Mouse (Mus musculus) neural tube, embryonic 15.5 days (tissue): Measurements from ENCODE around the gene C2. TPM values are rescaled to one million over a fixed set of nuclear protein-coding genes. Genes with fewer than 3 reads are reported as not detected.
"Not testable (repeated sequence)": the region's sequence is repeated elsewhere in the genome, so short reads cannot be mapped to it uniquely, and the experiment has no call there.

Experiments
- ATAC-seq: fragments of 200-750 bp; cut with Nextera tagmentation; 2 replicates; pipeline ENCODE4 v1.8.0; 2017; ENCODE audit warnings: mild to moderate bottlenecking, moderate TSS enrichment, moderate library complexity; ENCODE audit not compliant: low FRiP score
- H3K27ac ChIP-seq: fragments of 300-500 bp; sonication (generic); replicated peaks from 2 replicates; pipeline ENCODE4 v1.5.1; 2015; ENCODE audit warnings: mild to moderate bottlenecking, inconsistent platforms
- H3K27me3 ChIP-seq: fragments of 300-500 bp; sonication (generic); replicated peaks from 2 replicates; pipeline ENCODE4 v1.6.1; 2015; ENCODE audit warnings: inconsistent platforms
- H3K36me3 ChIP-seq: fragments of 300-500 bp; sonication (generic); 2 replicates; pipeline ENCODE4 v1.6.1; 2015; ENCODE audit warnings: inconsistent platforms
- H3K4me1 ChIP-seq: fragments of 300-500 bp; sonication (generic); 2 replicates; pipeline ENCODE4 v1.6.1; 2015; ENCODE audit warnings: inconsistent platforms
- H3K4me2 ChIP-seq: fragments of 300-500 bp; sonication (generic); 2 replicates; pipeline ENCODE4 v1.6.1; 2015; ENCODE audit warnings: inconsistent platforms, mild to moderate bottlenecking, moderate library complexity
- H3K4me3 ChIP-seq: fragments of 300-500 bp; sonication (generic); replicated peaks from 2 replicates; pipeline ENCODE4 v1.5.1; 2015; ENCODE audit warnings: mild to moderate bottlenecking, inconsistent platforms
- H3K9ac ChIP-seq: fragments of 300-500 bp; sonication (generic); replicated peaks from 2 replicates; pipeline ENCODE4 v1.6.1; 2015; ENCODE audit warnings: mild to moderate bottlenecking, inconsistent platforms
- H3K9me3 ChIP-seq: fragments of 300-500 bp; sonication (generic); replicated peaks from 2 replicates; pipeline ENCODE4 v1.6.1; 2016; ENCODE audit warnings: inconsistent platforms
- WGBS: fragments of 180-500 bp; shearing (Covaris S2); methylation state at CpG from one replicate; pipeline ENCODE4 v1.1.7; 2015; ENCODE audit warnings: mixed read lengths; 5-methylcytosine and 5-hydroxymethylcytosine counted together
- polyA plus RNA-seq: library from polyadenylated mRNA; unstranded; fragments of >200 nt; fragmentation: Nextera tagmentation; extraction: Ambion mirVana; gene quantifications from 2 replicates; pipeline ENCODE4 v1.2.1, GENCODE M21; 2015

Gene C2
- polyA plus RNA-seq, 1 experiment from 2014 or later = 1.7 TPM

- Histone ChIP-seq H3K4me1 (peaks cover 16% of the 10 kb centered on the region), H3K9ac (no peak overlapping the region), H3K9me3 (no peaks in the 10 kb centered on the region), H3K27ac (no peak overlapping the region), H3K36me3 (peaks cover 59% of the 10 kb centered on the region), H3K27me3 (no peaks in the 10 kb centered on the region), H3K4me3 (no peak overlapping the region), H3K4me2 (no peak overlapping the region)
- ATAC-seq = no peak
- 92% methylated on average over 9 of the region's 9 CpGs for WGBS
Observed at GRCm38 (mm10) chr17:34902895-34903294, 4.8 kb upstream of the C2 start.

DNA sequence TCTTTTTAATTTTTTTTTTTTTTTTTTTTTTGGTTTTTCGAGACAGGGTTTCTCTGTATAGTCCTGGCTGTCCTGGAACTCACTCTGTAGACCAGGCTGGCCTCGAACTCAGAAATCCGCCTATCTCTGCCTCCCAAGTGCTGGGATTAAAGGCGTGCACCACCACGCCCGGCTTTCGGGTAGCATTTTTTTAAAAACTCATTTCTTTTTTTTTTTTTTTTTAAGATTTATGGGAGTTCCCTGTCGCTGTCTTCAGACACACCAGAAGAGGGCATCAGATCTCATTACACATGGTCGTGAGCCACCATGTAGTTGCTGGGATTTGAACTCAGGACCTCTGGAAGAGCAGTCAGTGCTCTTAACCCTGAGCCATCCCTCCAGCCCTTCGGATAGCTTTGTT lies 3.9 kb upstream of the C2 start:
- not testable (repeated sequence) for H3K9ac ChIP-seq, H3K4me2 ChIP-seq, H3K27ac ChIP-seq, H3K27me3 ChIP-seq, H3K9me3 ChIP-seq, ATAC-seq, H3K4me3 ChIP-seq
- 91% methylated on average over 9 of the region's 10 CpGs for WGBS
- H3K4me1 ChIP-seq = peaks cover 25% of the 10 kb centered on the region
- peaks cover 49% of the 10 kb centered on the region for H3K36me3 ChIP-seq

DNA sequence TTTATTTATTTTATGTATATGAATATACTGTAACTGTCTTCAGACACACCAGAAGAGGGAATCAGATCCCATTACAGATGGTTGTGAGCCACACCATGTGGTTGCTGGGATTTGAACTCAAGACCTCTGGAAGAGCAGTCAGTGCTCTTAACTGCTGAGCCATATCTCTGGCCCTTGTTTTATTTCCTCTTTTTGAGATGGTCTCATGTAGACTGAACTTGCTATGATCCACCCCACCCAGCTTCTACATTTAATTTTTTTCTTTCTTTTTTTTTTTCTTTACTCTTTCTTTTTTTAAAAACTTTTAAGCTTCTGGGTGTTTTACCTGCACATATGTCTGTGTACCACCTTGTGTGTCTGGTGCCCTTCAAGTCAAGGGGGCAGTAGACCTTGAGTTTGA lies 2.8 kb upstream of the C2 start:
- H3K4me1 ChIP-seq = peaks cover 36% of the 10 kb centered on the region
- not testable (repeated sequence) for H3K4me3 ChIP-seq

DNA sequence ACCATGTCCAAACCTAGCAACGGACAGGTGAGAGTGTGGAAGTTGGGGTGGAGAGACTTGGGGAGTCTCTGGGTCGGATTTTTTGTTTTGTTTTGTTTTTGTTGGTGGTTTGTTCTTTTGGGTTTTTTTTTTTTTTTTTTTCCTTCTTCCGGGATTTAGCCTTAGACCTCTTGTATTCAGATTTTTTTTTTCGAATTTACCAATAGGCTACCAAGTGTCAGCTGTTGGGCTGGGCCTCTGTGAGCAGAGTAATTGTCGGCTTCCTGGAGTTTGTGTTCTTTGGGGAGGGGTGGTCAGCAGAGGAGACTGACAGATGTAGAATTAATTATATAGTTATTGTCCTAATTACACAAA lies 1.8 kb upstream of the C2 start:
- H3K4me1 ChIP-seq = peaks cover 42% of the 10 kb centered on the region
- no peaks in the 10 kb centered on the region for H3K9me3 ChIP-seq
- 4% methylated on average over 5 of the region's 5 CpGs for WGBS
- H3K27ac ChIP-seq = peak overlapping the region; percentile 97; the same call in 1 of the 2 replicates
- ATAC-seq = no peak
- no peaks in the 10 kb centered on the region for H3K27me3 ChIP-seq
- H3K4me3 ChIP-seq = peak overlapping the region; percentile 86
- H3K36me3 ChIP-seq = peaks cover 29% of the 10 kb centered on the region
- peak overlapping the region; percentile 95 for H3K9ac ChIP-seq
- peak overlapping the region; percentile 98 for H3K4me2 ChIP-seq

More for the DNA sequence above, 2.8 kb upstream of the C2 start:
- H3K9ac ChIP-seq, ATAC-seq, H3K27ac ChIP-seq, H3K27me3 ChIP-seq, H3K9me3 ChIP-seq: not testable (repeated sequence)
- Histone ChIP-seq H3K4me2 (peak overlapping the region; percentile 98; the same call in 1 of the 2 replicates), H3K36me3 (peaks cover 38% of the 10 kb centered on the region)

DNA sequence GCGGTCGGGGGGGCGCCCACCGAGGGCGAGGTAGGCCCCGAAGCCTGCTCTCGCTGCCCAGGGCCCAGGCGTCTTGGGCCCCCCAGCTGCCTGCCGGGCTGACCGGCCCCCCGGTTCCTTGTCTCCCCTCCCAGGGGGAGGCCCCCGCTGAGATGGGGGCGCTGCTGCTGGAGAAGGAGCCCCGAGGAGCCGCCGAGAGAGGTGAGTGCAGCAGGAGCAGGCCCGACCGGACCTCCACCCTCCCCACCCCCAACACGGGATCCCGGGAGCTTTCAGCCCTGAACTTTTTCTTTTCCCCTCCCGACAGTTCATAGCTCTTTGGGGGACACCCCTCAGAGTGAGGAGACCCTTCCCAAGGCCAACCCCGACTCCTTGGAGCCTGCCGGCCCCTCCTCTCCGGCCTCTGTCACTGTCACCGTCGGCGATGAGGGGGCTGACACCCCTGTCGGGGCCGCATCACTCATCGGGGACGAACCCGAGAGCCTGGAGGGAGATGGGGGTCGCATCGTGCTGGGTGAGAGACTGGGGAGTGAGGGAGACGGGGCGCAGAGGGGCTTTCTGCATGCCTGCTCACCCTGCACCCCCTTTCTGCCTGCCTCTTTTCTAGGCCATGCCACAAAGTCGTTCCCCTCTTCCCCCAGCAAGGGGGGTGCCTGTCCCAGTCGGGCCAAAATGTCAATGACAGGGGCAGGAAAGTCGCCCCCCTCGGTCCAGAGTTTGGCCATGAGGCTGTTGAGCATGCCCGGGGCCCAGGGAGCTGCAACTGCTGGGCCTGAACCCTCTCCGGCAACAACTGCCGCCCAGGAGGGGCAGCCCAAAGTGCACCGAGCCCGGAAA lies 1.2 kb upstream of the C2 start:
- 0% methylated on average over 32 of the region's 45 CpGs for WGBS
- Histone ChIP-seq H3K27me3 (no peaks in the 10 kb centered on the region), H3K9ac (peak overlapping the region; percentile 95), H3K9me3 (no peaks in the 10 kb centered on the region), H3K4me2 (peak overlapping the region; percentile 98), H3K4me3 (peak overlapping the region; percentile 86), H3K4me1 (peaks cover 42% of the 10 kb centered on the region), H3K36me3 (peaks cover 23% of the 10 kb centered on the region), H3K27ac (peak overlapping the region; percentile 97)
- no peak for ATAC-seq

- peaks cover 17% of the 10 kb centered on the region for H3K36me3 ChIP-seq
- peaks cover 45% of the 10 kb centered on the region for H3K4me1 ChIP-seq
- H3K27ac ChIP-seq = peak overlapping the region; percentile 97
- no CpG with 5 or more reads among the region's 47 CpGs for WGBS
- no peaks in the 10 kb centered on the region for H3K27me3 ChIP-seq
- H3K4me3 ChIP-seq = peak overlapping the region; percentile 86
- H3K4me2 ChIP-seq = peak overlapping the region; percentile 98
- H3K9me3 ChIP-seq = no peaks in the 10 kb centered on the region
- H3K9ac ChIP-seq = peak overlapping the region; percentile 95
- peak; percentile 12; the same call in 1 of the 2 replicates for ATAC-seq
Observed at GRCm38 (mm10) chr17:34898706-34899052, 614 bp upstream of the C2 start.

- Histone ChIP-seq H3K27ac (peak overlapping the region; percentile 97), H3K4me3 (peak overlapping the region; percentile 86), H3K9me3 (no peaks in the 10 kb centered on the region), H3K36me3 (peaks cover 6% of the 10 kb centered on the region), H3K4me1 (peaks cover 49% of the 10 kb centered on the region), H3K9ac (peak overlapping the region; percentile 95), H3K4me2 (peak overlapping the region; percentile 98), H3K27me3 (no peaks in the 10 kb centered on the region)
- 20% methylated on average over 10 of the region's 10 CpGs for WGBS
- no peak for ATAC-seq
Observed at GRCm38 (mm10) chr17:34897373-34898159, 499 bp downstream of the C2 start.

- H3K9me3 ChIP-seq = no peaks in the 10 kb centered on the region
- H3K4me2 ChIP-seq = peak overlapping the region; percentile 98
- WGBS = 85% methylated on average over 17 of the region's 17 CpGs
- ATAC-seq = no peak
- 0 out of 2 replicates have a peak overlapping the region, but pooled peaks have one; percentile 1 for H3K27ac ChIP-seq
- H3K36me3 ChIP-seq = no peaks in the 10 kb centered on the region
- no peak overlapping the region for H3K9ac ChIP-seq
- H3K4me3 ChIP-seq = peak overlapping the region; percentile 71
- H3K4me1 ChIP-seq = peaks cover 49% of the 10 kb centered on the region
- no peaks in the 10 kb centered on the region for H3K27me3 ChIP-seq
Observed at GRCm38 (mm10) chr17:34896366-34896765, 1.7 kb downstream of the C2 start.

DNA sequence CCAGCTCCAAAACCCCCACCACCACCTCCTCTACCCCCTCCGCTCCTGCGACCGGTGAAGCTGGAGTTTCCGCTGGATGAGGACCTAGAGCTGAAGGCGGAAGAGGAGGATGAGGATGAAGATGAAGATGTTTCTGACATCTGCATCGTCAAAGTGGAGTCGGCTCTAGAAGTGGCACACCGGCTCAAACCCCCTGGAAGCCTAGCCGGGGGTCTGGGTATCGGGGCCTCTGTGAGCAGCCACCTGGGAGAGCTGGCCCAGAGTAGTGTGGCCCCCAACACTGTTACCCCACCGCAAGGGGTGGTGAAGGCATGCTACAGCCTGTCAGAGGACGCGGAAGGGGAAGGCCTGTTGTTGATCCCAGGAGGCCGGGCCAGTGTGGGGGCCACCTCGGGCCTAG lies 2.3 kb downstream of the C2 start:
- peak overlapping the region; percentile 95 for H3K27ac ChIP-seq
- H3K27me3 ChIP-seq = no peaks in the 10 kb centered on the region
- peak overlapping the region; percentile 71 for H3K4me3 ChIP-seq
- ATAC-seq = no peak
- 90% methylated on average over 15 of the region's 15 CpGs for WGBS
- peaks cover 44% of the 10 kb centered on the region for H3K4me1 ChIP-seq
- peak overlapping the region; percentile 98 for H3K4me2 ChIP-seq
- no peaks in the 10 kb centered on the region for H3K36me3 ChIP-seq
- peak overlapping the region; percentile 93 for H3K9ac ChIP-seq
- no peaks in the 10 kb centered on the region for H3K9me3 ChIP-seq

- peak; percentile 36 for ATAC-seq
- H3K9ac ChIP-seq = peak overlapping the region; percentile 93
- H3K9me3 ChIP-seq = no peaks in the 10 kb centered on the region
- peak overlapping the region; percentile 98 for H3K4me2 ChIP-seq
- peaks cover 36% of the 10 kb centered on the region for H3K4me1 ChIP-seq
- no peaks in the 10 kb centered on the region for H3K27me3 ChIP-seq
- WGBS = 6% methylated on average over 45 of the region's 51 CpGs
- peak overlapping the region; percentile 71 for H3K4me3 ChIP-seq
- H3K36me3 ChIP-seq = no peaks in the 10 kb centered on the region
- H3K27ac ChIP-seq = peak overlapping the region; percentile 95
Observed at GRCm38 (mm10) chr17:34894801-34895530, 3.1 kb downstream of the C2 start.

- no peaks in the 10 kb centered on the region for H3K27me3 ChIP-seq
- WGBS = under 1% methylated on average over 39 of the region's 51 CpGs
- peak overlapping the region; percentile 98 for H3K4me2 ChIP-seq
- H3K4me1 ChIP-seq = peaks cover 34% of the 10 kb centered on the region
- no peaks in the 10 kb centered on the region for H3K9me3 ChIP-seq
- peak overlapping the region; percentile 95 for H3K27ac ChIP-seq
- peak; percentile 91 for ATAC-seq
- H3K36me3 ChIP-seq = no peaks in the 10 kb centered on the region
- peak overlapping the region; percentile 71 for H3K4me3 ChIP-seq
- H3K9ac ChIP-seq = peak overlapping the region; percentile 93
Observed at GRCm38 (mm10) chr17:34894074-34894597, 3.9 kb downstream of the C2 start.
